Mouse (Mus musculus) gastrocnemius, postnatal 4 days (tissue): ENCODE measurements at regions not wholly inside any gene's neighbourhood (a gene's known extent, or its start where the extent isn't known, plus 50 kb on each side); places are given as distances from the start of the nearest gene placed in this dataset.

ENCODE experiments used
- DNase-seq, 2 experiments: peaks; one replicate each; pipeline ENCODE4 v3.0.0; 2021 to 2022; ENCODE audit warnings: low spot score in 2 of 2, mixed read lengths in 2 of 2

DNA sequence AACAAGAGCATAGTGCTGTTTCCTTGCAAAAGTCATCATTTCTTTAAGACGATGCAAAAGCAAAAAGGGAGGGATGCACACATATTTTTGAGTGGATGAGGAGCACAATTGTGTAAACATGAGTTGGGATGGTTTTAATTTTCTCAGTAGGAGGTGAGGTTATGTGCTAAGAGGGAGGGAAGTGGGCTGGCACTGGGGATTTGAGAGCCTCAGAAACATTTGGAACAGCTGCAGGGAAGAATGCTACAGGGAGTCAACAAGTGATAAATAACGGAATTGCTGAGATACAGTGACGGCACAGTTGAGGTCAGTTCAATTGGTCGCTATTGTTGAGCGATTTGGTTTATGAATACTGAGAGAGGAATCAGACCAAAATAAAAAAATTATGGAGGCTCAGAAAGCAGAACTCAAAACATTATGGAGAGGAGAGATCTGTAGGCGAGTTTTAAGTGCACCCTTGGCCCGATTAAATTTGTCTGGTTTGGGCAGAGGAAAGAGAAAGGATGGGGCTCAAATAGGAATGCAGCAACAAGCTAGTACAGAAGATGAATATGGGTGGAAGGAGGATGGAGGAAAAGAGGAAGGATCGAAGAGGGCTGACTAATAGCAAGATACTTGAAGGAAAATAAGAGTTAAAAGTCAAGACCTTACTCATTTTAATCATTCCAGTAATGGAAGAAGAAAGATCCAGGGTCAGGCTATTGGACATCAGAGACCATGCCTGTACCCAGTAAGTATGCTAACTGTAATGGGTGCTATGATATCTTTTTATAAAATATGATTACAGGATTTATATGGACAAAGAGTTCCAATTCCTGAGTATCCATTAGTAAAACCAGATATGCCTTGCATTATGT is 259.0 kb downstream of the Trim52 start:
- peak in 1 of 2 experiments; percentile 44 for DNase-seq

DNA sequence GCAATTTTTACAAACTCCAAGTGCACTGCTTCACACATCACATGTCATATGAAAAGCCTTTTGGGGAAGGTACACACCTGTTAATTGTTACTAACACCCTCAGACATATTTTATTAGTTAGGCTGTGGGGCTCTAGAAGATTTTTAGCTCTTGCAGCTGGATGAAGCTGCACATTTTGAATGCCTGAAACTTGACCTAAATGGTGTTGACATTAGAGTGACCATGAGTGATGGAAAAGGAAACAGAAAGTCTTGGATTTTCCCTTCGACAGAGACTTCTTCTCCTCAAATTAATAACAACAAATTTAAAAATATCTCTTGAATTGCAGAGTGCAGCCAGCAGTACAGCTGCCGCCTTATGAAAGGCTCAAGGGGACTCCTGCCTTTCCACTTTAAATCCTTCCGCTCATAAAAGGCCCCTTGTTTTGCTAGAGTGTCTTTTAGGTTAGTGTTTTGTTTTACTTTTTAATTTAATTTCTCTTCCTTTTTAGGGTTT is 259.7 kb downstream of the Trim52 start:
- no peak for DNase-seq

DNA sequence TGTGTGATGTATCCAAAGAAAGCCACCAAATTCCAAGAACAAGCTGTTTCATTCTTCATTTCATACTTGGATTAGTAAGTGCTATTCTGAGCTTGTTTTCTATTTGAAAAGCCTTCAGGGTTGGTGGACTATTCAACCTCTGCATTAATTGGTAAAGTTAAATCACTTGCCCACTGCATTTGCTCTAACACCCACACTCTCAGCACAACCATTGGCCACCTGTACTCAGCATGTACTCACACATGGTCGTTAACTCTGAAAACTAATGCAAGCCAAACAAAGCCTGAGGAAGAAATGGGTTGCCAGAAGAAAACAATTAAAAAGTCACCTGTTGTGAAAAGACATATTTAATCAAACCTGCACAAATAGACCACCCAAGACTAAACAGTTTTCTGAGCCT is 267.5 kb downstream of the Trim52 start:
- no peak for DNase-seq

DNA sequence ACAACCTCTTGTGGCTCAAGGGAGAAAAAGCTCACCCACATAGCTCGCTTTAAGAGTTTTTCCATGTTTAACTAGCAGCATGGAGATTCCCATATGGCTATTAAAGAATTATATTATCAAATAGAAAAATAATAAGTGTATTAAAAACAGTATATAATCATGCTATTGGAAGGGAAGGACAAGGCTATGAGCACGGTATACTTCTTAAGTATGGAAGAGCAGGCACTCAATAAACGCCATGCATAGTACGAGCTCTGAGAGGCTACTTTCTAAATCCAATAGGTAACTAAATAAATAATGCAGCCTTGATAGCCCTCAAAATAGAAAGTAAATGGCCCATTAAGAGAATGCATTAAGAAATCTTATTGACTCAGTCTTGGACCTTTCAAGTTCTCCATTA is 273.6 kb downstream of the Trim52 start:
- DNase-seq: no peak

DNA sequence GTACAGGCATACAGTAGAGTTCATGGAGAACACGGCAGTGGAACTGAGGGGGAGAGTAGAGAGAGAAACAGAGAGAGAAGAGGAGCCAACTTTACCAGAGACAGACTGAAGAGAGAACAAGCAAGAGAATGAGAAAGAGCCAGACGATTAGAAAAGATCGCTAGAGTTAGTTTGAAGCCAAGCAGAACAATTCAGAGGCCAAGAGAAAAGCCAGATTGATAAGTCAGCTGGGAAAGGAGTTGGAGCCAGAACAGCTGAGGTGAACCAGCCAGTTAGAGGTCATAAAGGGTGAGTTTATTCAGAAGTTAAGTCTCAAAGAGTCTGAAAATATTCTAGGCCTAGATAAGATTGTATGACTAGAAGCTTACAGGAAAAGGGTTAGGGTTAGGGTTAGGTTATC is 281.7 kb downstream of the Trim52 start:
- DNase-seq: no peak

DNA sequence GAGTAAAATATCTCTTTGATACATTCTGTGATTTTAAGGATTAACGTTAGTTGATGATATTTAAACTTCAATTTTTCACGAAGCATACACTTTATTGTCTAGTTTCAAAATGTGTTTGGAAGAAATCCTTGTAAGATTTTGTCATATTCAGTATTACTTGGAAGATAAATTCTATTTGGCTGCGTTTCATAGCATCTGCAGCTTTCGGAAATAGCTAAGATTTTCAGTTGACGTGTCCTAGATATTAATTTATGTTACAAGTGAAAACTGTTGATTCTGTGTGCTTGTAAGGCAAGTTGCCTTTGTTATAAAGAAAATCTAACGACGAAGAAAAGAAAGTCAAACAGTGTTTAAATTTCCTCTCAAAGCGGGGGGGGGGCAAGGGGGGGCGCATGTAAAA is 284.5 kb downstream of the Trim52 start:
- no peak for DNase-seq

DNA sequence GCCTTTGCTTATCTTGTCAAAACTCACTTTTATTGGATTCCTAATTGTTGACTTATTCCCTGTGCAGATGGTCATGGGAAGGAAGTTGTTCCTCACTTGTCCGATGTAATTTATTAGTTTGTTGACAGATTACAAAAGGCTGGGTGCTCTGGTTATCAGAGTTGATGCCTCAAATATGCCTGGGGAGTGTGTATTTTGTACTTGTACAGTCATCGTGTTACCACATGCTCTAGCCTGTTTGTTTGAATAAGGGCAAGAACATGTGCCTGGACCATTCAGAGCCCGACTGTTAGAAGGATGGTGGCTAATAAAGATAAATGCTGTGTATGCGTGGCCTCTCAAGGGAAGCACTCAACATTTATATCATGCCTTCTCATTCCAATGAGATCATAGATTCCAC is 288.0 kb downstream of the Trim52 start:
- no peak for DNase-seq

DNA sequence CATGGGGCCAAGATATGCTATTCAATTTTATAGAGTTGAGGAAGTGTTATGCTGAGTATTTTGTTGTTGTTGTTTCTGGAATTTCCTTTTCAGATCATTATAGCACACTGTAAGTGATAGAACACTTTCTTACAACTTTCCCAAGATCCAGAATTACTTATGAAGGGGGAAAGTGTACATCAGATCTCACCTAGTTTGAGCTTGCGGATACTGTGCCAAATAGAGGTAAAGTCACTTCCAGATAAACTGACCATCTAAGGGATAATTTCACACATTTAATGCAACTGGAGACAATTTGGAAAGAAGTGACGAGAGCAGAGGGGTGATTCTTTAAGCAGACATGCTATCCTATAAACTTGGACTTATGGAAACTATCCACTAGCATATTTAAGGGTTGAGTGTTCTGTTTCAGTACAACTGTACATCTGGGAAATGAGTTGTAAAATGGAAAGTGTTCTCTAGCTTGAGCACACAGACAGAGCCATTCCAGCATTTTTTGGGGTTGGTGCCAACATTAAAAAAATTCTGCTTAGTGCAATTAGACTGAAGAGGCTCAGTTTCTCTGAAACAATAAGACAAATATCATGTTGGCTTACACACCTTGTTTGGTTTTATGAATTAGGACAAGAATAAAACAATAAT is 307.0 kb downstream of the Trim52 start:
- no peak for DNase-seq

DNA sequence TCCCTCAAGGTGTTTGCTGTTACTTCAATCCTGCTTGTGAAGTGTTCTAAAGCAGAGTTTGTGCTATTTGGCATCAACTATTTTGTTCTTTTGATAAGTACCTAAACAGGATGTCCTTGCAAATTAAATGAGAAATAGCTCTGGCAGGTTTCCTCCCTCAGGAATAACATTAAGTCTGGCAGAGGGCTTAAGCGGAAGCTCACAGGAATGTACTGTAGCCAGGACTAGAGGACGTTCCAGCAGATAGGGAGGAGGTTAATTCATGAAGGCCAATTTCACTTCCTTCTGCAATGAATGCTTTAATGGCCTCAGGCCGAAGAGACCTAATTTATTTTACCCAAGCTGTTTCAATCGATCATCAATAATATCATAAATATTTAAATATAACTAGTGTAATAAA is 318.7 kb downstream of the Trim52 start:
- no peak for DNase-seq

DNA sequence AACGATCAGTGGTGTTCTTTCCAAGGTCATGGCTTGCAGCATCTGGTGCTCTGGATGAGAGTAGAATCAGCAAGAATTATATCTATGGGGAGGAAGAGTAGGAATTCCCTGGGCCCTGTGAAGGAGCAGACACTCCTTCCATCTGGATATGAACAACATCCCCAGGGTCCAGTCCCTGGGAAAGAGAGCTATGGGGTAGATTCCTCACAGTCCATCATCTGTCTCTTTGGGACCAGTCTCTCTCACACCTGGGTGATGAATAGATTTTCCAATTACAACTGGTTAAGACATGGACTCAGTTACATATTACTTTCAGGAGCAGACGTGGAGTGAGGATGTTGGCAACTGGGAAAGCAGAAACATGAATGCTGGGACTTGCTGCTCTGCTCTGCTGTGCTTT is 322.6 kb downstream of the Trim52 start:
- peak in 1 of 2 experiments; percentile 14 for DNase-seq

DNA sequence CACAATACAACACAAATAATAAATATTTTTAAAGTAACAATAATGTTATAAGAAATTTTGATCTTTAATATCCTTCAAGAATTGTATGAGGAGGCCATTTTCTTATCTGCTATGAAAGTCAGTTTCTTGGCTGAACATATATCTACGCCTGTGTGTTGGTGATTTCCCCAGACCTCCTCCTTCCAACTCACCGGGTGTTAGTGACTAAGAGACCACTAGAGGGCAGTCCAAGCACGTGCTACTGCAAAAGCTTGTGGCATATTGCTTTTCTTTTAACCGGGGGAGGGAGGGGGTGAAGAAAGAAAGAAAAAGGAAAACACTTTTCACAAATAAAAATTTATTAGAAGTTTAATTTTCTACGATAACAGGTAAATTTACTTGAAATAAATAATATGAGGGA is 333.3 kb downstream of the Trim52 start:
- peak; percentile 28 to 61 for DNase-seq

DNA sequence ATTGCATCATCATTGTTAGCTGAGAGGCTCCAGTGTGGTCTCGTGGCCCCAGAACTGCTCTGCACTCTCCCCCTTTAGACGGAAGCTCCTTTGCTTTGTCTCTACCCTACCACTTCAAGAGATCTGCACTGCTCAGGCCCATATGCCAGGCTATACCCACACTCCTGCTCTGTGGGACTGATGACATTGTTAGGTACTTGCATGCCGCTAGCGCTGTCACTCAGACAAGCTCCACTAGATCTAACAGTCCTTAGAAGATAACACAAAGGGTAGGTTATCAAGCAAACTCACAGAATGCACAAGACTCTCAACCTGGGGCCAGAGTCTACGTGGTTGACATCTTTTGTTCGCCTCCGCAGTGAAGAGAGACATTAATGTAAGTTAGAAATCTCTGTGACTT is 383.1 kb downstream of the Trim52 start:
- no peak for DNase-seq

DNA sequence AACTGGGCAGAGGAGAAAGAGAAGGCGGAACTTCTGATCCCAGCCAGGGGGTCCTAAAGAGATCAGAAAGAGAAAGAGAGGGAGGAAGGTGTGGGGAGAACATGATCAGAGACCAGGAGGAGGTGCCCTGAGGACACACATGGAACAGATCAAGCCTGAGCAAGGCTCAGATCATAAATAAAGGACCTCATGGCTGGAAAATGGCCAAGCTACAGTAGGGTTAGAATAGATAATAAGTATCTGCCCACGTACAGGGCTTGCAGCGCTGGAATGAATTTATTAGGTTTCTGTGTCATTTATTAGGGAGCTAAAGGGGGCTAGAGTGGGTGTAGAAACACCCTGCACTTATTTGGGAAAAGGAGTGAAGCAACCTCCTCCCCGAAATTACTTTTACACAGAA is 385.4 kb downstream of the Trim52 start:
- no peak for DNase-seq

DNA sequence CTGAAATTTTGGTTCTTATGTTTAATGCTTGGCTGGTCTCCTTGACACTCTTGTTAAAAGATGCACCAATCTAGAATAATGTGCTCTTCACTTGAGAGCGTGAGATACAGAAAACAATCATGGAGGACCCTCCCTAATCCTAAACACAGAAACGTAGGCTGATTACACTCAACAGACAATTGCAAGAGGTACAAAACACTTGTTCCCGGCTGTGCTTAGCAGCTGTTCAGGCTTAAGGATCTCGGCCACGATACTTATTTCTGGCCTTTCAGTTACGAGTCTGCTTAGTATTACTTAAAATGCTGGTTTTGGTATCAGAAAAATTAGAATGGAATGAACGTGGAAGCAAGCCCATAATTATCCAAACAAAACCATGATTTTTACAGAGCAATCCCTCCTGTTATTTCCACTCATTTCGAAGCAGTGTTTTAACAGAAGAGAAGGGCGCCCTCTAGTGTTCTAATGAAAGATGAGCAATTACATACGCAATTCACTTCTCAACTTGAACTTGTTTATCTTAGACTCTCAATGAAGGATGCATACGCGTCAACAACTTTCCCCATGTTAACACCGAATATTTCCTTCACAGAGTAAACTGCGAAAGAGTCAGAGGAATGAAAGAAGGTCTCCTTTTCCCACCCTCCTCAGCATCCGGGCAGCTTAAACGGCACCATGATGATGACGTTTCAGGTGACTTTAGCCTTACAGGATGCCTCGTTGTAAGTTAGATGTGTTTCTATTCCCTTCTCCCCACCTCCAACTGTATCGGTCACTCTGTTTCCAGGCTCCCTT is 394.5 kb downstream of the Trim52 start:
- DNase-seq: no peak

DNA sequence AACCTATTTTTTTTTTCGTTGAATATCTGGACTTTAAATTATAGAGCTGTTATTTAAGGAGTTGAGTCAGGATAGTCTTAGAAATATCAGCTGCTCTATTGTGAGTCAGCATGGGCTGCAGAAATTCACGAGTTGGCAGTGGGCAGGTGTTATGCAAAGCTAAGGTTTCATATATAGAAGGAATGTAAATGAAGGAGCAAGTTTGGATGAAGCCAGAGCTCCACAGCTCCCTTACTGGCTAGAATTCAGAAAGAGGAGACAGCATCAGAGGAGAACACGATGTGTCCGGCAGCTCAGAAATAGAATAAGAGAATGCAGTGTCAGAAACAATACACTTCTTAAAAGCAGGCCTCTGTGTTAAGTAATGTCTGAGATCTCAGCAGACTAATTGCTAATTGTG is 400.9 kb downstream of the Trim52 start:
- DNase-seq: no peak

DNA sequence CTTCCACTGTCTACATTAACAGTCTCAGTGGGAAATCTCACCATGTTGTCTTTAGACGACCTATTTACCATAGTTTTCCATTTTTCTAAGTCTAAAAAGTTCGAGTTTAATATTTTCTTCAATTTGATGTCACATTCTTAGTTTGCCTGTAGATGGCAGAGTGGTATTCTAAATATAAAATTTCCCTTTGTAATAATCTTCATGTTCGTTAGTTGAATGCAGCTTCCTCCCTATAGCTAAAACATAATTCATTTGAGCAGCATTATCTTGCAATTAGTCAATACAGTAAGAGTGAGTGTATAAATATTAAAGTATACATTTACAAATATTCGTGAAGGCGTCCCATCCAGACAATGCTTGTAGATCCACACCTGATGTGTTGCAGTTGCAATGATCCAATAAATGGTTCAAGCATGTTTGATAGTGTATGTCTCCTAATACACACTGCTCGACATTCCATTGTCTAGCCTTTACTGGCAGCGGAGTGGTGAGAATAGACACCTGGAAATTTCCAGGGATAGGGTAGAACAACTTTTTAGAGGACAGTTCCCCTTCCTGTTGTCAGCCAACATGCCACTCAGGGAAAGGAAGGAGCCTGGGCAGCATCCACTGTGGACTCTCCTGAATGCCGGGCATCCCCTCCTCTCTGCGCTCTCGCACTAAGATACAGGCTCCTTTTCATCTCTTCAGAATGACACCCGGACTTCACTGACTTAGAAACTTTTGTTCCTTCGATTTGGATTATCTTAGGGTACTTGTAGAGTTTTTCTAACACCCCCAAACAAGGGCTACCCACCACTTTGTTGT is 412.8 kb downstream of the Trim52 start:
- DNase-seq: no peak

DNA sequence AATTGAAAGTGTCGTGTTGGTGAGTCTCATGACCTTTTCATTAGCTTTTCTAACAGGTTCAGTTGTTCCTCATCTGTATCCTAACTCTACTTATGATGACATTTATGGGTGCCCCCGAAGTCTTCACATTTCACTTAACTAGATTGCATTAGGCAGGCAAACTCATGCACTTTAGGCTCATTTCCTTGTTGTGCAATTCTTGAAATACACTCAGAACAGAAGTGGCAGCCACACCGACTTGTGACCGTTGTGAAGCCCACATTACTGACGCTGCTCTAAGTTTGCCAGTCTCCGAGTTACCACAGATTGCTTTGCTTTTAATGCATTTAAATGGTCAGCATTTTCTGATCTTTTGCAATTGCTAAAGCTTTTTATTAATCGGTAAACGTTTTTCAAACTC is 414.8 kb downstream of the Trim52 start:
- DNase-seq: no peak

DNA sequence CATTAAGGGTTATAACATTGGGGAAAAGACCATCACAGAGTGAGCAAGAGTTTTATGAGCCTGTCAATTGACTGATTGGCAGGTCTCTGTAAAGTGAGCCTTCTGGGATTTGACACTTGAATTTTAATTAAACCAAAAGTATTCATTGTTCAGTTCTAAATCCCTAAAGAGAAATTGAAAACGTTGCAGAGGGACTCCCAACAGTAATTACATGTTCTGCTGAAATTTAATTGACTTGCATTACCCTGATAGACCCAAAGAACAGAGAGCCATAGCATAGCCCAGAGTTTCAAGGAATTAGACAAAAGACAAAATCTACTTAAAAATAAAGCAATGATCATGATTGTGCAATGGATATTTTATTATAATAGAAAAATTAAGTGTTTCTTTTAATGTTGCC is 444.2 kb downstream of the Trim52 start:
- DNase-seq: no peak

DNA sequence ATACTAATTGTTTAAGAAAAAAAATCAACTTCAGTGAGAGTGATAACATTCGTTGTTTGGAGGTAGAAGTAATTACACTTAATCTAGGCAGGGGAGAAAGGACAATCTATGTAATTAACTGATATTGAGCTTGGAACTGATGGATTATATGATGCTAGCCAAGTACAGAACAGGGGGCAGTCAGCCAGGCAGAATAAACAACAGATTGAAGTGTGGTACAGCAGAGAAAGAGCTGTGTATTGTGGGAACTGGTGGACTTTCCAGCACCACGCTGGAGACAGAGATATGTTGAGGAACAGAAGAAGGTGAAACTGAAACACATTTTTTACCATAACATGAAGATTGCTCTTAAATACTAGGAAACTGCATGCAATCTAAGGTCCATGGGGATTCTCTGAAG is 473.3 kb downstream of the Trim52 start:
- DNase-seq: no peak

DNA sequence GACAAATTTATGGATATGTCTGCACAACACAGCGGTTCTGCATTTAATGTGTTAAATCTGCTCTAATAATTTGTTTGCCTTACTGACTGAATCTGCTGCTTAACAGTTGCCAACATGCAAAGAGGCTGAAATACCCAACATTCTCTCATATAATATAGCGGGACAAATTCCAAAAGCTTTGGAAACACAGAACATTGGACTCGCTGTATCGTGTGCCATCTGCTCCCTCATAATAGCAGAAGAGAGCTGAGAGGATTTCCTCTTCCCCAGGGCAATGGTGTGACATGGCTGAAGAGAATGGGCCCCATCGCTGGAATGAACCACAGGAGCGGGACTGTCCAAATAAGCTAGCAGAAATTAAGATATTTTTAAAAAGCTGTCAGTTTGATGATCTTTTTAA is 475.9 kb downstream of the Trim52 start:
- DNase-seq: no peak

DNA sequence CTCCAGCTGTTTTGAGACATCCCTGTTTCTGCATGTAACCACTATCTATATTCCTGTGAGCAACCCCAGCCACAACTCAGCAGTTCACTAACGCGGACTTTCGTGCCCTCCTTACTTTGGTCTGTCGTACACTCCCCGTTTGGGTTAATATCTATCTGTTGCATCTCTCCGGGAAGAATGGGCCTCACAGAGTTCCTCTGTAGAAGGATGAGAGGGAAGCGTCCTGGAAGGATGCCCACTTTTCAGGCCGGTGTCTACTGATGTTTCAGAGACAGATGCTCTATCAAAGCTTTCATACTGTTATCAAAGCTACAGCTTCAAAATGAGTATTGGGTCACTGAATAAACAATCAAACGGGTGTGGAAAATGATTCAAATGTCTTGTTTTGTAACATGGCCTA is 487.4 kb downstream of the Trim52 start:
- no peak for DNase-seq
